Mouse (Mus musculus): ENCODE data around the gene Ncapg2. TPM values are rescaled to one million over a fixed set of nuclear protein-coding genes. Genes with fewer than 3 reads are reported as not detected.

Gene Ncapg2
- polyA plus RNA-seq, 1 experiment from 2014 or later: 37.2 TPM

GRCm38 (mm10) chr12:116486404-116486730 lies 81.2 kb downstream of the Ncapg2 start:
- no peak overlapping the region for H3K9ac ChIP-seq
- ATAC-seq (replicated peaks; ENCODE audit: low FRiP score): no peak
- H3K4me1 ChIP-seq: peaks cover 13% of the 10 kb centered on the region
- H3K27ac ChIP-seq: no peak overlapping the region
- H3K9me3 ChIP-seq (replicated peaks): no peaks in the 10 kb centered on the region
- no peaks in the 10 kb centered on the region for H3K36me3 ChIP-seq
- peak overlapping the region; percentile 55 for H3K4me3 ChIP-seq (replicated peaks)
- H3K27me3 ChIP-seq: peaks cover 24% of the 10 kb centered on the region
- WGBS: 7% methylated on average over 10 of the region's 10 CpGs
- H3K4me2 ChIP-seq: peak overlapping the region; percentile 97

- no peak overlapping the region for H3K9ac ChIP-seq
- H3K27me3 ChIP-seq: peaks cover 24% of the 10 kb centered on the region
- peaks cover 13% of the 10 kb centered on the region for H3K4me1 ChIP-seq
- H3K4me2 ChIP-seq: no peak overlapping the region
- WGBS: 70% methylated on average over 8 of the region's 8 CpGs
- H3K27ac ChIP-seq: no peak overlapping the region
- no peaks in the 10 kb centered on the region for H3K36me3 ChIP-seq
- H3K4me3 ChIP-seq (replicated peaks): no peak overlapping the region
- no peaks in the 10 kb centered on the region for H3K9me3 ChIP-seq (replicated peaks)
- no peak for ATAC-seq (replicated peaks; ENCODE audit: low FRiP score)
Observed at GRCm38 (mm10) chr12:116488836-116489235, 83.6 kb downstream of the Ncapg2 start.

GRCm38 (mm10) chr12:116490575-116491356 lies 85.6 kb downstream of the Ncapg2 start:
- no peak for ATAC-seq (replicated peaks; ENCODE audit: low FRiP score)
- WGBS: 85% methylated on average over 5 of the region's 5 CpGs

GRCm38 (mm10) chr12:116498666-116499065 lies 93.5 kb downstream of the Ncapg2 start:
- H3K4me3 ChIP-seq (replicated peaks): no peak overlapping the region
- no peak overlapping the region for H3K4me2 ChIP-seq
- no peak overlapping the region for H3K27ac ChIP-seq
- H3K36me3 ChIP-seq: no peaks in the 10 kb centered on the region
- ATAC-seq (replicated peaks; ENCODE audit: low FRiP score): no peak
- no peaks in the 10 kb centered on the region for H3K27me3 ChIP-seq
- no peak overlapping the region for H3K9ac ChIP-seq
- H3K9me3 ChIP-seq (replicated peaks): no peaks in the 10 kb centered on the region
- H3K4me1 ChIP-seq: no peaks in the 10 kb centered on the region

More at GRCm38 (mm10) chr12:116490575-116491356, 85.6 kb downstream of the Ncapg2 start:
- Histone ChIP-seq H3K4me1 (peaks cover 8% of the 10 kb centered on the region), H3K27me3 (peaks cover 19% of the 10 kb centered on the region), H3K27ac (no peak overlapping the region), H3K4me3 (replicated peaks) (no peak overlapping the region), H3K36me3 (no peaks in the 10 kb centered on the region), H3K9ac (no peak overlapping the region), H3K4me2 (no peak overlapping the region), H3K9me3 (replicated peaks) (no peaks in the 10 kb centered on the region)

GRCm38 (mm10) chr12:116500652-116501051 lies 95.5 kb downstream of the Ncapg2 start:
- Histone ChIP-seq H3K27ac (no peak overlapping the region), H3K4me2 (no peak overlapping the region), H3K27me3 (no peaks in the 10 kb centered on the region), H3K4me1 (no peaks in the 10 kb centered on the region), H3K4me3 (replicated peaks) (no peak overlapping the region), H3K36me3 (no peaks in the 10 kb centered on the region), H3K9ac (no peak overlapping the region), H3K9me3 (replicated peaks) (no peaks in the 10 kb centered on the region)
- WGBS: 86% methylated on average over 11 of the region's 11 CpGs
- no peak for ATAC-seq (replicated peaks; ENCODE audit: low FRiP score)

GRCm38 (mm10) chr12:116512482-116512881 lies 107.3 kb downstream of the Ncapg2 start:
- Histone ChIP-seq H3K9me3 (replicated peaks) (no peaks in the 10 kb centered on the region), H3K36me3 (no peaks in the 10 kb centered on the region), H3K27ac (no peak overlapping the region), H3K9ac (no peak overlapping the region), H3K4me2 (no peak overlapping the region), H3K4me1 (no peaks in the 10 kb centered on the region), H3K4me3 (replicated peaks) (no peak overlapping the region), H3K27me3 (no peaks in the 10 kb centered on the region)
- WGBS: 79% methylated on average over 1 of the region's 1 CpGs
- no peak for ATAC-seq (replicated peaks; ENCODE audit: low FRiP score)

Other genes starting within 250 kb of the Ncapg2 start
- 19.6 and 20.2 TPM in 2 replicates for gene Wdr60, start 142.4 kb upstream of the Ncapg2 start, polyA plus RNA-seq (2015; fragmentation: Nextera tagmentation; extraction: Ambion mirVana)
- not detected in 2 replicates for gene Gm11027, start 130.0 kb upstream of the Ncapg2 start, polyA plus RNA-seq (2015; fragmentation: Nextera tagmentation; extraction: Ambion mirVana)
- gene Esyt2, start 124.2 kb upstream of the Ncapg2 start, polyA plus RNA-seq (2015; fragmentation: Nextera tagmentation; extraction: Ambion mirVana): 17.8 and 18.7 TPM in 2 replicates
- 0.10 and 0.18 TPM in 2 replicates for gene Ptprn2, start 80.3 kb downstream of the Ncapg2 start, polyA plus RNA-seq (2015; fragmentation: Nextera tagmentation; extraction: Ambion mirVana)